Mouse (Mus musculus) heart, postnatal 14 days (tissue): ENCODE measurements around the gene Ctnna3. TPM values are rescaled to one million over a fixed set of nuclear protein-coding genes. Genes with fewer than 3 reads are reported as not detected.

ENCODE experiments used
- DNase-seq, 2 experiments: peaks; one replicate each; pipeline ENCODE4 v3.0.0; 2021 to 2022
- intact Hi-C: fragments of 180-260 bp; cut with DNase I; formaldehyde crosslinking; loops from one replicate; pipeline ENCODE4 v1.15.1; 2025
- total RNA-seq, 2 experiments: library from RNA; stranded (reverse); gene quantifications; 2 replicates each; pipeline ENCODE4 v1.2.3; 2021

Gene Ctnna3
- total RNA-seq, 2 experiments from 2014 or later, result 65.4 to 65.5 TPM

GRCm38 (mm10) chr10:64020347-64020746 is 590.4 kb downstream of the Ctnna3 start:
- no peak for DNase-seq
- intact Hi-C loops, result no loop called here

DNA sequence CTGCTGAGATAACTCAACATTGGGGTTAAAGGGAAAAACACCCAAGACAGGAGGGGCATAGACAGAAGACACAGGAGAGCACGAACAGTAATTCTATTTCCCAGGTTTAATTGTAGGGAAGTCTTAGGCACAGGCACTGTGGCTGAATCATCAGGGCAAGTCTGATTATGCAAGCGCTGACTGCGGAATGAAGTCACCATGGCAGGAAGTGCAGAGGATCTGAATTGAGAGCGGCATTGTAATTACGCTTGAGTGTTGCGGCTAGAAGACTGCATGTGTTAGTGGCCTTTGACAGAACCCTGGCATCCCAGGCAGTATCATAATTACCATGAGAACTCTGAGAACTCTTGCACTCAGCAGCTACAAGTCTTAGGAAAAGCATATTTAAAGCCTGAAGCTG is 593.4 kb downstream of the Ctnna3 start:
- DNase-seq, result no peak
- intact Hi-C loops, result no loop called here

GRCm38 (mm10) chr10:64030901-64031300 is 601.0 kb downstream of the Ctnna3 start:
- DNase-seq, result no peak
- intact Hi-C loops, result no loop called here

DNA sequence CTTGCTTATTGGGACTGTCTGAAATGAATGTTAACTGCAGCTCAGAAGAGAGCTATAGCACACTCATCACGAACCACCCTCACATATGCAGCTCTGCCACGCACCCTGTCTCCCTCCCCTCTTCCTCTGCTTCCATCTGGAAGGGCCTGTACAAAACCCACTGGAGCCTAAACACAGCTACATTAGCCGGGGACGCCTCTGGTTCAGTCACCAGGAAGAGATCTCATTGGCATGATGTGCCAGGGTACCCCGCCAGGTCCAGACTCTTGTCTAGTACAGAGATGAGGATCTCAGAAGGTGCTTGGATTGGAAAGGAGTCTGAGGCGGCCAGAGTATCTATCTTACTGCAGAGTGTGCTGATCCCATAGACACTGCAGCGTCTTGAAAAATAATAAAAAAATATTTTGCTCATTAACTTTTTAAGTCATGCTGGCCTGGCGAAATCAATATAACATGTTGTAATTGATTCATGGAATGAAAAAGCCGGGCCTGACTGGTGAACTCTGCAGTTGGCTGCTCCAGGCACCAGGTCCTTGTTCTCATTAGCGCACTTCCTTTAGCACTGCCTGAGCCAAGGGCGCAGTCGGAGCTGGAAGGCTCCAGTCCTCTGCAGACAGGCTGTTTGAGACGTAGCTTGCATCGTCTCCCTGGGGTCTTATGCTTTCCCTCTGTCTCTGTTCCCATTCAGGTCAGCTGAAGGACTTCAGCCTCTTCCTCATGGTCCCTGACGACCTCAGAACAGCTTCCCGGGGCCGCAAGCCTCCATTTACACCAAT is 610.0 kb downstream of the Ctnna3 start:
- DNase-seq, result peak; percentile 27 to 32
- intact Hi-C loops, result no loop called here

DNA sequence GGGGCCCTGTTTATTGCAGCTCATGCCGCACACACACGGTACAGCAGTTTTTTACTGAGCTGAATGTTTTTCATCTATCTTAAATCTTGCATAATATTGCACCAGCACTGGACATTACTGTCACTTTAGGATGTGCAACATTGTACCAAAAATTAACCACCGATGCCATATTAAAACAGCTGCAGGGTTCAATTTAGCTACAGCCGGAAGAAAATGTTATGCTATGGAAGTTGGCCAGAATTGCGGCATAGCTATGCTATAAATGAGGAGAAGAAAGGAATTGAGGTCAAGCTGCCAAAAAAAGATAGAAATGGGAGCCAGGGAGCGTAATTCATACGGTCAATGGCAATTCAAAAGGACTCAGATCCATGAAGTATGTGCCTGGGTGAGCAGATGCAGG is 611.3 kb downstream of the Ctnna3 start:
- no peak for DNase-seq
- intact Hi-C loops, result no loop called here

DNA sequence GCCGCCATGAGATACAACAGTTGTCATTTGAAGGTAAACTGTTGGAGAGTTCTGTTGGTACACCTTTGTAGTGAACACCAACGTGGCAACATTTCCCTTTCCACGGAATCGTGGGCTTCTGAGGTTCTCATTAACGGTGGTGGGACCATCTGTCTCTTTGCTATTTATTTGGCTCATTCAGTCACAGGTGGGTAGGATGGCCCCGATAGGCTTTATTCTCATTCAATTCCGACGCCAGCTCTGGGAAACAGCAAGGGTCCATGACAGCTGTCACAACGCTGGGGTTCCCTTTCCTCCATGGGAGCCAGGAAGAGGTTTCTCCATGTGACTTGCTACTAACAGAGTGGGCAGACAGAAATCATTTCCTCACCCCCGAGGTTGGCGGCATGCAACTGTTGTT is 612.0 kb downstream of the Ctnna3 start:
- no peak for DNase-seq
- intact Hi-C loops, result no loop called here

DNA sequence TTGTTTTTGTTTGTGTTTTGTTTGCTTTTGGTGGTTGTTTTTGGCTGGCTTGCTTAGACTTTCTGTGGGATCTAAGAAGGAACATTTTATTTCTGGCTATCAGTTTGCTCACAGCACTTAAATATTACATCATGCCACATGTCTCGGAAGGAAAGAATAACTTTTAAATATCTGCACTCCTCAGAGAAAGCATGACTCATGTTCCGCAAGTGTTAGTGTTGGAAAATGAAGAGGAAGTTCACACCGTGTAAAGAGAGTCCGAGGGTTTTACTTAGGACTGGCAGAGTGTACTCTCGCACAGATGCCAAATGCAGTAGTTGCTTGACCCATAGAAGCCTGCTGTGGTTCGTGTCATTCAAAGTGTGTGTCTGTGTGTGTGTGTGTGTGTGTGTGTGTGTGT is 619.3 kb downstream of the Ctnna3 start:
- intact Hi-C loops, result no loop called here

GRCm38 (mm10) chr10:64049946-64050345 is 620.0 kb downstream of the Ctnna3 start:
- intact Hi-C loops, result no loop called here
- no peak for DNase-seq

More for the DNA sequence above, 619.3 kb downstream of the Ctnna3 start:
- DNase-seq, result no peak

DNA sequence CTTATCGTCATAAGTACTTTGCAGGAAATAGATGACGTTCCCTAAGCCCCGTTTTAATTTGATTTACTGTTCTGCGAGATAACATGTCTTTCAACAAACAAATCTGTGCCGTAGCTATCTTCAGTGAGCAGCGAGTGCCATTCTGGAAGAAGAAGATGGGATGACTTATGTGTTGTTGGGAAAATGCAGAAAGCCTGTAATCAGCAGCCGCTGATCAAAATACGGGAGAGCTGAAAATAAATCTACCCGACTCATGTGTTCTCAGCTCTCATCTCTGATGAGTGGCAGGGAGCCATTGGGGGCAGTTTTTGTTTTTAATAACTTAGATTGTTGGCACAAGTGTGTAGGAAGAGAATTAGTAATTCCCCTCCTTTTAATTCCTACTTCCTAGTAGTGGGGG is 633.8 kb downstream of the Ctnna3 start:
- intact Hi-C loops, result no loop called here
- DNase-seq, result no peak

DNA sequence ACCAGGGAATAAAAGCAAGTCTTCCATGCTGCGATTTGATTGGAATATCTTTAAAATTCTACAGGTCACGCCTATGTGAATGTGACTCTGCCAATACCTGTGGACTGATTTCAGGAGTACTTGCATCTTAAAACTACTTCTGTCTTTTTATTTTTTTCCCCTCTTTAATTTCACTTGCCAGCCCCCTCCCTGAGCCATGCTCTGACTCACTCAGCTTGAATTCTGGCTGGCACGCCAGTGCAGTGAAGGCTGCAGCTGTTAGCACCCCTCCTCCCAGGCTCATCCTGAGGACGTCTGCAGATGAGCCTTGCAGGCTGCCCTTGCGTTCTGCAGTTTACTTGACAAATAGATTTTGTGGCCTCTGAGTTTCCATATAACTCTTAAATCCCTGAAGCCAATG is 646.0 kb downstream of the Ctnna3 start:
- peak; percentile 38 to 49 for DNase-seq
- intact Hi-C loops, result no loop called here

DNA sequence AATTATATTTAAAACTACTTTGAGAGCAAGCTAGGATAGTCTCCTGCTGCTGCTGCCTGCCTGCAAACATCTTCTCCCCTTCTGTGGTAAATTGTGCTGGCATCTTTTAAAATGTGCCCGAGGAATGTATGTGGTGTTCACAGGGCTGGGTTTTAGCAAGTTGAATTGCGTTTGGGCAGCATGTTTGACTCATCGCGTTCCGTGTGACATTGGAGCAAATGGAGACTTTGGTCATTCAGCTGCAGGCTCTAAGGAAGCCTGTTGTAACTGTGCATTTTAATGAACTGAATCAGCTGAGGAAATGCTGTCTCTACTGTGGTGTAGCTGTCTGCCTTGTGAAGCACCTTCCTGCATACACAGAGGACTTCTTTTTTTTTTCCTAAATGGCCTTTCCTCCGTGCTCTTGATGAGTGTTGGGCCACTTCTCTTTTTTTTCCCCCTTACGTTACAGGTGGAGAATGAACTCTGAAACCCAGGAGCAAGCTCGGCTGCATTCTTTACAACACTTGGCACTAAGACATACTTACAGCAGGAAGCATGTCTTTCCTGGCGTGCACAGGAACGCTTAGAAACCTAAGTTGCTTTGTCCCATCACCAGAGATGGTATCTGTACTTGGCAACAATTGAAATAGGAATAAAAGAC is 646.6 kb downstream of the Ctnna3 start:
- intact Hi-C loops, result no loop called here
- no peak for DNase-seq

- intact Hi-C loops, result loop anchor here (10.0 kb wide), 2 partner anchors 192 to 498 kb away; no protein-coding TSS in a partner anchor
- DNase-seq, result no peak
These were observed 652.4 kb downstream of the Ctnna3 start for GRCm38 (mm10) chr10:64082345-64082744.

DNA sequence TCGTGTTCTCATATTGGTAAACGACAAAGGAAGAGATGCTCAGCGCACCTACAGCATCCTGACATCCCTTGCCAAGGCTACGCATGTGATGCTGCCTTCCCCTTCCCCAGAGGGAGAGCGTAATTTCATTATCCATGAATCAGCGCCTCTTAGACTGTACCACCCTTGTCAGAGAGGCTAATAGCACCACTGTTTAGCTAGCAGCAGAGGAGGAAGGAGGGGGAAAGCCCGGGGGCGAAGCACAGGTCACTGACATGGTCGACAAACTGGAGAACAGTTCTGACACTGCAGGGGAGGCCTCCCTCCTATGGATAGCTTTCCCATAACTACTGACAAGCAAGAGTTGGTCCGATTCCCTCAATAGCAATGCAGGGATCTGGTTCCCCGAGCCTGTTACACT is 653.9 kb downstream of the Ctnna3 start:
- intact Hi-C loops, result loop anchor here (10.0 kb wide), 2 partner anchors 191 to 499 kb away; no protein-coding TSS in a partner anchor
- no peak for DNase-seq

- peak in 1 of 2 experiments; percentile 21 for DNase-seq
- intact Hi-C loops, result loop anchor here (10.0 kb wide), 2 partner anchors 190 to 500 kb away; no protein-coding TSS in a partner anchor
These were observed 654.6 kb downstream of the Ctnna3 start for GRCm38 (mm10) chr10:64084465-64084864.

DNA sequence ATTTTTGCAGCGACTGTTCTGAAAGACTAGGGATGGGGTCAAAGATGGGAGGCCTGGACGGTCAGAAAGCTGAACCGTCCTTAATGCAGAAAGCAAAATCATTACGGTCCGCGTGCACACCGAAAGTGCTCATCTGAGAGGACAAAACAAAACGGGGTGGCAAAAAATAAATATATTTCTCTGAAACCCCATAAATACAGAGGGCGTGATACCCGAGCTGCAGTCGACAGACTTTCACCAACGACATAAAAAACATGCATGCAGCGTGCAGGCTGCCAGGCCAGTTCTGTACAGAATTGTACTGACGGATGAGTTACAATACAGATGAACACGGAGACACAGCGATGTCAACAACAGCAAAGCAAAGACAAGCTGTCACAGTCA is 656.3 kb downstream of the Ctnna3 start:
- intact Hi-C loops, result loop anchor here (10.0 kb wide), 2 partner anchors 189 to 501 kb away; no protein-coding TSS in a partner anchor
- no peak for DNase-seq

DNA sequence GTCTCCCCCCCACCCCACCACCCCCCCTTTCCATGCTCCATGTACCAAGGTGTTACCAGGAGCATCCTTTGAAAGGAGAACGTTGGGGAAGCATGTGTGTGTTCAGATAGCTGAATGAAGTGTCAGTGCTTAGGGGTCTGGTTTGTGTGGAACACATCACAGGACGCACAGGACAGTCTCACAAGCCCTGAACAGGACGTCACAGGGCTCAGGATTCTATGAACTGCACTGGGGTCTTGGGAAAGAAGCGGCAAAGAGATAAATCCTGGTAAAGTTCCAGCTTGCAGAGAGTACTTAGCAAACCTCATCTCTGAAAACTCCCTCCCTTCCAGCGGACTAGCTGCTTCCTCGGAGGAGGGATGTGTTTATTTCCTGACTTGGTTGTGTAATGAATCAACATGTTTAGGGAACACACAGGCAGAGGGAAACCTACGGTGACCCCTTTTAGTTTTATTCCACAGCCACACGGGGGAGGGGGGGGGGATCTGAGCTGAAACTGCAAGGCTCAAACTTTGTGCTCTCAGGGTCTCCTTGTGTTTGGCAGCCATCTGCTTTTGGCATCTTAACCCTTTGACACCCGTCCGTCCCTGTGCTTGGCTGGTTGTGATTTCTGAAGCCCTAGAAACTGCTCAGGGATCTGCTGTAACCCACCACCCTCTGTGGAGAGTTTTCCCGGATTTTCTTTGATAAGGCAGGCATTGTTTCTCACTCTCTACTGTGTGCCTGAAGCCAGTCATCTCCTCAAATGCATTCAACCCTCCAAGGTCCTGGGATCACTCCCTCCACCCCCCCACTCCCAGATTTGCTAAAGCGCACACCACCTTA is 656.9 kb downstream of the Ctnna3 start:
- DNase-seq, result no peak
- intact Hi-C loops, result loop anchor here (10.0 kb wide), 2 partner anchors 188 to 502 kb away; no protein-coding TSS in a partner anchor

DNA sequence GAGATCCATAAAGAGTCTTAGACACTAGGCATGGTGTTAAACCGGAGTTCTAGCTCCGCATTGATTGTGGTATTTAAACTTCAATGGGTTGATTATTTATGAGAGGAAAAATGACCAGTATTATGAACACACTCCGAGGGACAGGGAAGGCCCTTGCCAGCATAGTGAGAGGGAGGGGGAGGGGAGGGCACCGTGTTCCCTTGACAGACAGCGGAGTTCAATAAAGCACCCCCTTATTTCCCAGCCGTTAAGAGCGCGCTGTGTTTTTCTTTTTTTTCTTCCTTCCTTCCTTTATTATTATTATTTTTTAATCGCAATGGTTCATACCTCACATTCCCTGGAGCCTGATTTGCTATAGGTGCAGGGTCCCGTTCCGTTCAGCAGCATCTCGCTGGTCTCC is 657.6 kb downstream of the Ctnna3 start:
- intact Hi-C loops, result loop anchor here (10.0 kb wide), 2 partner anchors 187 to 503 kb away; no protein-coding TSS in a partner anchor
- DNase-seq, result no peak

DNA sequence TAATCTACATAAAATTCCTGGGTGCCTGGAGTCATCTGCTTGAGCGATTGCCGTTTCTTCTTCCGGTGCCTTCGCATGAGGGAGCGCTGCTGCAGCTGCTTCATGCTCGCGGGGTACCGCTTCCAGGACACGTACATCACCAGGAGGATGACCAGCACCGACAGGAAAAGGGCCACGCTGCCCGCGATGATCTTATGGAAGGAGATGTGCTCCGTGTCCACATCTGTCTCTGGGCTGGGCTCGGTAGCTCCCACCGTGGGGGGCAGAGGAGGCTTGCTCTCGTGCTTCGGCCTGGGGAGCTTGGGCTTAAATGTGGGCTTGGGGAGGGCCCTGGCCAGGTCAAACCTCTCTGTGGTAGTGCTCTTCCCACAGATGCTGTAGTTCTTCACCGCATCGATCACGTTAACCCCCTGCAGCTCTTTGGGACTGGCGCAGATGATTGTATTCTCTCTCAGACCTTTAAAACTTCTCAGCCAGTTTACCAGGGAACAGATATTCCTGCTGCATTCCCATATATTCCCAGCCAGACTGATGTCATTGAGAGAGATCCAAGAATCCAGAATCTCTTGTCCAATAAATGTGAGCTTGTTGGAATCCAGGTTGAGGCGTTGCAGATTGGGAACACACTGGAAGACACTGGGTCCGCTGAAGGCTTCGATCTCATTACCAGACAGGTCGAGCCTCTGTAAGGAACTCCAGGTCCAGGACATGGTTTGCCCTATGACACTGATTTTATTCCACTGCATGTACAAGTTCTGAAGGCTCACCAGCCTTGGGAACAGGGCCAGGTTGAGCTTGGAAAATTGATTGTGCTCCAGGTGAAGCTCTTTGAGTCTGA is 658.3 kb downstream of the Ctnna3 start:
- intact Hi-C loops, result loop anchor here (10.0 kb wide), 2 partner anchors 187 to 503 kb away; no protein-coding TSS in a partner anchor
- DNase-seq, result peak in 1 of 2 experiments; percentile 15

GRCm38 (mm10) chr10:64088774-64089460 is 659.0 kb downstream of the Ctnna3 start:
- no peak for DNase-seq
- intact Hi-C loops, result loop anchor here (10.0 kb wide), 2 partner anchors 186 to 504 kb away; no protein-coding TSS in a partner anchor
